Comparison of ENCODE assay signal across 28 mouse cellular contexts in the genomic region with DNA sequence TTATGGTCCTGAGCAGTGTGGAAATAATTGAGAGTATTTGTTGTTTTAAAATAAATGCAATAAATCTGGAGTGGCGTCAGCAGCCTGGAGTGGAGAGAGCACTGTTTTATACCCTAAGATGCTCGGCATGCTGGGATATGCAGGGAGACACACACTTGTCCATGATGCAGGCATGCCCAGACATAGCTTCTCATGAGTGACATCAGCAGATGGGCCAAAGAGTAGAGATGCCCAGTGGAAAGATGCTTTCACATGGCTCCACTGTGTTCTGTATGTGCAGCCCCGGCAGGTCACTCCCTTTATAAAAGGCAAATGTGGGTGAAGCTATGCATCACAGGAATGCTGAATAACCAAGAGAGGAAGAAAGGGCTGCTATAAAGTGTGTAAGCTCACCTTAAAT.
DNase-seq lines count a peak whose midpoint lies in the region; ATAC-seq and TF ChIP-seq lines count a peak whose summit lies in the region.
"Had no signal": no experiment of that assay in that cellular context is flagged by ENCODE, and none has a peak within 500 bp of the region (broad histone marks: within the 10 kb centered on the region; RNA-seq: fewer than 3 reads in every experiment).

No protein-coding gene starts in this region.

- H3K4me1 ChIP-seq in embryonic facial prominence, embryonic 14.5 days (ENCODE audit: control insufficient read depth, insufficient read depth, low read length) = peaks cover 8% of the 10 kb centered on the region; the same call in 1 of the 2 replicates
- H3K4me1 ChIP-seq in embryonic facial prominence, embryonic 10.5 days = peaks cover 4% of the 10 kb centered on the region; the same call in 1 of the 2 replicates
- H3K4me1 ChIP-seq in megakaryocyte, embryonic 14.5 days = no peaks in the 10 kb centered on the region
- no peaks in the 10 kb centered on the region for H3K4me1 ChIP-seq in kidney, embryonic 14.5 days (ENCODE audit: control insufficient read depth, insufficient read depth, low read length)
- H3K4me1 ChIP-seq: heart, embryonic 12.5 days had no signal

- H3K27ac ChIP-seq in embryonic facial prominence, embryonic 14.5 days (replicated peaks; ENCODE audit: low read depth, low read length) = no peak overlapping the region
- no peak overlapping the region for H3K27ac ChIP-seq in embryonic facial prominence, embryonic 10.5 days (replicated peaks)
- H3K27ac ChIP-seq in kidney, embryonic 14.5 days (ENCODE audit: low read depth, low read length) = no peak overlapping the region
- H3K27ac ChIP-seq: embryonic facial prominence, embryonic 12.5 days; forebrain, embryonic 10.5 days; forebrain, embryonic 13.5 days; gastrocnemius, adult 2 months; heart, embryonic 15.5 days; hindbrain, embryonic 14.5 days; hindbrain, postnatal 0 days had no signal

- 37% methylated on average over 3 of the region's 3 CpGs for WGBS in embryonic facial prominence, embryonic 14.5 days
- WGBS in embryonic facial prominence, embryonic 10.5 days = 77% methylated on average over 3 of the region's 3 CpGs
- WGBS in kidney, embryonic 14.5 days = 58% methylated on average over 3 of the region's 3 CpGs

- ATAC-seq in embryonic facial prominence, embryonic 14.5 days (ENCODE audit: low read depth) = peak; percentile 30
- no peak for ATAC-seq in megakaryocyte, adult 5-6 weeks (ENCODE audit: poor library complexity, severe bottlenecking)
- no peak for ATAC-seq in kidney, embryonic 14.5 days (ENCODE audit: low FRiP score, low TSS enrichment)
- ATAC-seq: forebrain, embryonic 13.5 days; forebrain, embryonic 16.5 days; hindbrain, postnatal 0 days; inflammation-experienced regulatory T-cells, adult 6 months; Patski had no signal

- no peak overlapping the region for H3K9ac ChIP-seq in embryonic facial prominence, embryonic 14.5 days (ENCODE audit: low read depth, low read length)
- no peak overlapping the region for H3K9ac ChIP-seq in kidney, embryonic 14.5 days (ENCODE audit: low read depth, low read length)
- H3K9ac ChIP-seq: embryonic facial prominence, embryonic 12.5 days; forebrain, embryonic 13.5 days; heart, embryonic 12.5 days; heart, embryonic 15.5 days; hindbrain, embryonic 14.5 days had no signal

- no peaks in the 10 kb centered on the region for H3K9me3 ChIP-seq in embryonic facial prominence, embryonic 14.5 days (ENCODE audit: control insufficient read depth, low read length)
- H3K9me3 ChIP-seq in embryonic facial prominence, embryonic 10.5 days = no peaks in the 10 kb centered on the region
- H3K9me3 ChIP-seq in megakaryocyte, embryonic 14.5 days = peaks cover 84% of the 10 kb centered on the region
- H3K9me3 ChIP-seq in kidney, embryonic 14.5 days (ENCODE audit: control insufficient read depth, low read length) = no peaks in the 10 kb centered on the region
- H3K9me3 ChIP-seq: embryonic facial prominence, embryonic 12.5 days; forebrain, embryonic 10.5 days; forebrain, embryonic 13.5 days; heart, embryonic 12.5 days; heart, embryonic 15.5 days had no signal

- no peaks in the 10 kb centered on the region for H3K27me3 ChIP-seq in embryonic facial prominence, embryonic 14.5 days (replicated peaks; ENCODE audit: control insufficient read depth, insufficient read depth, low read length)
- no peaks in the 10 kb centered on the region for H3K27me3 ChIP-seq in embryonic facial prominence, embryonic 10.5 days (replicated peaks; ENCODE audit: low read depth, poor library complexity, severe bottlenecking)
- no peaks in the 10 kb centered on the region for H3K27me3 ChIP-seq in megakaryocyte, embryonic 14.5 days (replicated peaks)
- no peaks in the 10 kb centered on the region for H3K27me3 ChIP-seq in myocyte (ENCODE audit: control insufficient read depth, insufficient read depth, insufficient read length)
- H3K27me3 ChIP-seq in kidney, embryonic 14.5 days (ENCODE audit: control insufficient read depth, insufficient read depth, low read length) = no peaks in the 10 kb centered on the region
- H3K27me3 ChIP-seq: CH12.LX; embryonic facial prominence, embryonic 12.5 days; forebrain, embryonic 13.5 days; heart, embryonic 12.5 days; heart, embryonic 15.5 days had no signal

- DNase-seq in embryonic facial prominence, embryonic 14.5 days (ENCODE audit: low spot score) = peak; percentile 31
- no peak for DNase-seq in embryonic facial prominence, embryonic 10.5 days (ENCODE audit: low spot score)
- DNase-seq: adrenal gland, postnatal 10 days; adrenal gland, postnatal 36 days; cerebellum, adult 18-20 months; cerebellum, adult 9-10 months; cerebellum, postnatal 14 days; gastrocnemius, adult 2 months; gastrocnemius, postnatal 14 days; heart, adult 18-20 months; heart, postnatal 10 days; heart, postnatal 4 days had no signal

- no peak overlapping the region for H3K4me2 ChIP-seq in embryonic facial prominence, embryonic 14.5 days (ENCODE audit: low read depth, low read length)
- peak overlapping the region; percentile 20 for H3K4me2 ChIP-seq in myocyte (ENCODE audit: low read depth)
- no peak overlapping the region for H3K4me2 ChIP-seq in kidney, embryonic 14.5 days (replicated peaks; ENCODE audit: low read depth, low read length)
- H3K4me2 ChIP-seq: embryonic facial prominence, embryonic 12.5 days; forebrain, embryonic 13.5 days; heart, embryonic 12.5 days; heart, embryonic 15.5 days; hindbrain, embryonic 14.5 days had no signal

- H3K79me2 ChIP-seq in myocyte (ENCODE audit: control insufficient read depth, insufficient read depth) = no peaks in the 10 kb centered on the region

- H3ac ChIP-seq in myocyte (ENCODE audit: control insufficient read depth, insufficient read length) = no peak overlapping the region

- TF ChIP-seq POLR2A in myocyte (IDR thresholded peaks at IDR 0.05; ENCODE audit: insufficient read length, low read depth) = no peak

- H3K36me3 ChIP-seq in embryonic facial prominence, embryonic 14.5 days (ENCODE audit: control insufficient read depth, insufficient read depth, low read length) = no peaks in the 10 kb centered on the region
- H3K36me3 ChIP-seq in embryonic facial prominence, embryonic 10.5 days (replicated peaks) = no peaks in the 10 kb centered on the region
- H3K36me3 ChIP-seq in megakaryocyte, embryonic 14.5 days (replicated peaks; ENCODE audit: low read length) = no peaks in the 10 kb centered on the region
- no peaks in the 10 kb centered on the region for H3K36me3 ChIP-seq in myocyte (ENCODE audit: control insufficient read depth, insufficient read depth)
- no peaks in the 10 kb centered on the region for H3K36me3 ChIP-seq in kidney, embryonic 14.5 days (ENCODE audit: control insufficient read depth, insufficient read depth, low read length)
- H3K36me3 ChIP-seq: embryonic facial prominence, embryonic 12.5 days; forebrain, embryonic 10.5 days; G1E; heart, embryonic 12.5 days; heart, embryonic 15.5 days had no signal

- H3K4me3 ChIP-seq in embryonic facial prominence, embryonic 14.5 days (ENCODE audit: low read depth, low read length) = no peak overlapping the region
- no peak overlapping the region for H3K4me3 ChIP-seq in embryonic facial prominence, embryonic 10.5 days
- H3K4me3 ChIP-seq in megakaryocyte, embryonic 14.5 days (replicated peaks) = peak overlapping the region; percentile 23
- no peak overlapping the region for H3K4me3 ChIP-seq in myocyte
- no peak overlapping the region for H3K4me3 ChIP-seq in kidney, embryonic 14.5 days (ENCODE audit: low read length)
- H3K4me3 ChIP-seq: embryonic facial prominence, embryonic 12.5 days; forebrain, embryonic 10.5 days; forebrain, embryonic 13.5 days; gastrocnemius, adult 2 months; heart, embryonic 12.5 days; heart, embryonic 15.5 days had no signal

TF ChIP-seq in myocyte, 11 proteins besides CTCF, POLR2A, EP300 and RAD21:
- peak; percentile 24 to 95 (median 89) for TF ChIP-seq MYOD1 (IDR thresholded peaks at IDR 0.05; ENCODE audit: control insufficient read depth in 1 of 3, insufficient read length in 2 of 3, low read depth in 2 of 3)
- no peak for TF ChIP-seq SRF (IDR thresholded peaks at IDR 0.05; ENCODE audit: control insufficient read depth, insufficient read length, low read depth)
TF ChIP-seq in myocyte: peak in this region for 1.
